Mouse (Mus musculus) right cerebral cortex, postnatal 10 days (tissue): ENCODE measurements around the gene Gab2.

Experiments used
- DNase-seq, 2 experiments: peaks; one replicate each; pipeline ENCODE4 v3.0.0; 2021; ENCODE audit warnings: low spot score in 2 of 2

Gene Gab2

GRCm38 (mm10) chr7:97081242-97081958, at the start of gene Gab2:
Gab2 (plus strand) TSS chr7:97081586.
- DNase-seq: peak; percentile 73 to 75

DNA sequence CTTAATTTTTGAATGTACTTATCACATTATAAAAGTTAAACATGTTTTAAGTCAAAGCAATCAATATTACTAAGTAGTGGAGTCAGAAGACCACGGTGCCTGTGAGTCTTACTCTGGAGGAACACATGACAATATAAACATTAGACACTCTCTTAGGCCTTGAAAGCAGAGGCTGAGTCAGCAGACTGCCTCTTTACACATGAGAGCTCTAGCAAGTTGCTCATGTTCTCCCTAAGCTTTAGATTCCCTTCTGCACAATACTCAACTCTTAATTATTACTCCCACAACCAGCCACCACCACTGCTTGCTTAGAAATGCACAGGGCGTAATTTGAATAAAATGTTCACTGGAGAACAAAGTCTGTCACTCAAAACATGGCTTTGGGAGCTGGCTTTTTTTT, 49.0 kb upstream of the Gab2 start:
- DNase-seq: no peak

GRCm38 (mm10) chr7:97039641-97040040, 41.7 kb upstream of the Gab2 start:
- DNase-seq: no peak

- DNase-seq: no peak
Measured at GRCm38 (mm10) chr7:97041868-97042449, 39.4 kb upstream of the Gab2 start.

DNA sequence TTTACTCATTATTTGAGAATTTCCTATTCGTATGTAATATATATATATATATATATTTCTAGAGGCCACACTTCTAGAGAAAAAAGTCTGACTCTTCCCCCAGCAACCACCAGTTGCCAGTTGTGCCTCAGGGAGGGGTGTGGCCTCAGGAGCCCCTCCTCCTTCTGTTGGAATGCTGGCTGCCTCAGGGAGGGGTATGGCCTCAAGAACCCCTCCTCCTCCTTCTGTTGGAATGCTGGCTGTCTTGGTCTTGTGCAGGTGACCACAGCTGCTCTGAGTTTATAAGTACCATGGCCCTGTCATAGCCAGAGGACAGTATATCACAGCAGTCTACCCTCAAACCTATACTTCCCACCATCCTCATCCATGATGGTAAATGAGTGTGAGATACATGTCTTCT, 38.4 kb upstream of the Gab2 start:
- no peak for DNase-seq

GRCm38 (mm10) chr7:97060966-97061365, 20.4 kb upstream of the Gab2 start:
- no peak for DNase-seq

DNA sequence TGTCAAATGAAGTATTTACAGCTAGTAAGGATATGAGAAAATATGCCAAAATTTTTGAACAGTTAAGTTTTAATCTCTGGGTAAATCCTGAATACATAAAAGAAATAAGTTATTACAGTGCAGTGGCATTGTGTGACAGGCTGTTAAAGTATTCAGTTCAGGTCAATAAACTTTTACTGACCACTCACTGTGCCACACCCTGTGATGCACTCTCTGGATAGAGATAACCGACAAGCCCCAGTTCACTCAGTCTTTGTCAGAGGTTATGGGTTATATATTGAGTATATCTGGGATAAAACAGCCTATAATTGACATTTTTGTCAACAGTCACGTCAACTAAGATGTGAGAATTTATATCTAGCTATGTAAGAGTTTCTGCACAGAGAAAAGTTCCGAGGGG, 9.9 kb upstream of the Gab2 start:
- DNase-seq: no peak

- no peak for DNase-seq
Measured at GRCm38 (mm10) chr7:97072061-97072460, 9.3 kb upstream of the Gab2 start.

- DNase-seq: no peak
Measured at GRCm38 (mm10) chr7:97074974-97075373, 6.4 kb upstream of the Gab2 start.

GRCm38 (mm10) chr7:97076977-97077376, 4.4 kb upstream of the Gab2 start:
- no peak for DNase-seq

DNA sequence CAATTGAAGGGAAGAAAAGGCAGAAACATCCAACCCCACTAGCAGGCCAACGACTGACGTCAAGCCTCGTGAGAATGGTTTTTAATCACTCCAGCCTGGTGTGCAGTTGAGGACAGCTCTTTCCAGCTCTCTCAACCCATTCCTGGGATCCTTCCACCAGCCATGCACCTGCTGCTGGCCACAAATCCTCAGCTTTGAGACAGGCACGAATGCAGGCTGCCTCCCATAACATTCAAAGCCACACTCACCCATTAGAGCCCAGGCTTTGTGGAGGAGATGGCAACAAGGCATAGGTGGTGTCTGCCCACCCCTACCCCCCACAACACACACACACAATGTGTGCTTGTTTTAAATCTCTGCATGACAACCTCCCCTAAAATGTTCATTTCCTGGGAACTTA, 2.7 kb upstream of the Gab2 start:
- no peak for DNase-seq

- DNase-seq: peak in 1 of 2 experiments; percentile 50
Measured at GRCm38 (mm10) chr7:97079145-97079544, 2.2 kb upstream of the Gab2 start.

DNA sequence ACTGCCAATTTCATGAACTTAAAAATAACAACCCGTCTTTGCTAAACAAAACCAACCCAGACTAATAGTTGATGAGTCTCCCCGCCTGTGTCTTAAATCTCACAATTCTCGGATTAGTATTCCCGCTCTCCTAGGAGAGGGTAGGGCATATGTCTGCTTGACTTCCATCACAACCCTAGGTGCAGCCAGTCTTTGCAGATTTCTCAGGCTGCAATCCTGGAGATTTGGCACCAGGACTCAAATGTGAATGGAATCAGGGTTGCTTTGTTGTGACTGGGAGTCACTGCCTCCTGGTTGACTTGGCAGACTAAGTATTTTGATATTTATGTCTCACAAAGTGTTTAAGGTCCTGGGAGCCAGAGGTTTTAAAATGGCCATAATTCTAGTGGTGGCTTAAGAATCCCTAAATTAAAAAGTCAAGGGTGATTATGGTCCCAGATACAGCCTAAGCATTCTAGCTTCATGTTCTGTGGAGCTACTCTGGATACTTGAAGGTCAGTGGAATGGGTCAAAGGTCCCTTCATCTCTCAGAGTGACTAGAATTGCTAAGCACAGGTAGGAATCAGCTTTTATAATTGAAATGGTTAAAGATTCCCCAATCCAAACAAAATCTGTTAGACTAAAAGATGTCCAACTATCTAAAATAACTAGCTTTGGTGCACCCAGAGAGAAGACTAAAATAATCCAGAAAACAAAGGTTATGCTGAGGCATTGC, 1.6 kb upstream of the Gab2 start:
- no peak for DNase-seq

DNA sequence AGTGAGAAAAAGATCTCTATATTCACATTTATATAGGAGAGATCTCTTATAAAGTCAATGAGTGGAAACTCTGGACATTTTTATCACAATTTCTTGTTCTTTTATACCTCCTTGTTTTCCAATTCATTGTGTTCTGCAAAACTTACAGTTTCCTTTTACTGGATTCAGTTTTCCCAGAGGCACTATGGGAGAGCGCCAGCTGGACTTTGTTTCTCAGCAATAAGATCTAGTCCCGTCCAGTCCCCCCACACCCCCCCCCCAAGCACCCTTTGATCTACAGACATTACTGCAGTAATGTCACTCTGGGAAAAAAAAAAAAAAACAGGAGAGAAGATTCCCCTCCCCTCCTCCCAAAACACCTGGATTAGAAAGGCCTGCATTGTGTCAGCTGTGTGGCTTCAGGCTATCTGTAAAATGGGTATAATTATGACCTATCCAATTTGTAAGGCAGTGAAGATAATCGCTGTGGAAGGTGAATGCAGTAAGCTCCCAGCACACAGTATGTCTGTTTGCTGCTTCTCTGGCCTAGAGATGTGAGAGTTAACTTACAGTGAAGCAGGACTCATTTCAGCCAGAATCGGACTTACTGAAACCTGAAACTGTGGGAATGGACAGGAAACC, 655 bp upstream of the Gab2 start:
- no peak for DNase-seq

- DNase-seq: peak in 1 of 2 experiments; percentile 41
Measured at GRCm38 (mm10) chr7:97081959-97082218, 503 bp downstream of the Gab2 start.

DNA sequence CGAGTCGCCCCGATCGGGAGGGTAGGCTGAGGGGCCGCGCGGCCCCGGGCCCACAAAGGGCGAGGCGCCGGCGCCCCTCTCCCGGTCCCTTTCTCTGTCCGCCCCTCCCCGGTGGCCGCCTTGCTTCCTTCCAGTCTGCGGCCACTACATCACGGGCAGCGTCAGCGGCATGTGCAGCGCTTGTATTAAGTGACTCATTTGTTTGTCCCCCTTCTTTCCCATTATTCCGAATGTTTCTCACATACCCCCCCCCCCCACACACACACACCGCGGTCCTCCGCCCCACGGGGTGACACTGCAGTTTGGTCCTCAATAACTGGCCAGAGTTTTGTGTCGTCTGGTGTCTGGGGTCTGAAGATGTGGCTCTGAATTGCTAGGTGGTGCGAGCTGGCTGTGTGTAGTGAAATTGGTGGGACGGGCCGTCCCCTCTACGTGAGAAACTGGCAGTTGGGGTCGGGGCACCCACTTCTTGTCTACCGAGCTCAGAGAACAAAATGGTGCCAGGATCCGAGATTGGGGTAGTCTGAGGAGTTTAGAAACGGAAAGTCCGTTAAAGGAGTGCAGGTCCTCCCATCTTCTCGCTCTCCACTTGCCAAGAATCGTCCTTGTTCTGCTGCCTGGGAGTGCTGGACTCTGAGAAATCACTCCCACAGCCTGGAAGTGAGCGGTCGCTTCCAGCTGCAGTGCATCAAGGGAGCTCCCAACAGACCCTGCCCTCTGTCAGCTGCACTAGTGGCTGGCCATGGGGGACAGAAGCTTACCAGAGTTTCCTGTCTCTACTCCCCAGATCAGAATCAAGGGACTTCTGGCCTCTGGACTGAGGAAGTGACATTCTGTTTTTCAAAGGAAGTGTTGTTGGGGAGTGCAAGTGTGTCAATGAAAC, 1.1 kb downstream of the Gab2 start:
- DNase-seq: peak; percentile 57 to 65

DNA sequence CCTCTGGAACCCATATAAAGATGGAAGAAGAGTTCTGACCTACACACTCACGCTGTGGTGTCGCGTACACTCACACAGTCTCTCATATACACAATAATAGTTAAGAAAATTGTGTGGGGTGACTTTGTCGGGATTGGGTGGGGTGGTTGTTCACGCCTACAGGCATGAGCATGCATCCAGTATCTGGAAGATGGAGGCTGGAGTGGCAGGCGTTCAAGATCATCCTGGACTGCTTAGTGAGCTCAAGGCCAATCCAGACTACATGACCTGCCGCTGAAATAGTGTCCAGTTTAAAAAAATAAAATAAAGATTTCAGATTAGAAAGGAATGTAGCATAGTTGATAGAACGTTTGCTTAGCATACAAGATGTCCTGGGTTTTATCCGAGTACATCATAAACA, 2.2 kb downstream of the Gab2 start:
- no peak for DNase-seq

DNA sequence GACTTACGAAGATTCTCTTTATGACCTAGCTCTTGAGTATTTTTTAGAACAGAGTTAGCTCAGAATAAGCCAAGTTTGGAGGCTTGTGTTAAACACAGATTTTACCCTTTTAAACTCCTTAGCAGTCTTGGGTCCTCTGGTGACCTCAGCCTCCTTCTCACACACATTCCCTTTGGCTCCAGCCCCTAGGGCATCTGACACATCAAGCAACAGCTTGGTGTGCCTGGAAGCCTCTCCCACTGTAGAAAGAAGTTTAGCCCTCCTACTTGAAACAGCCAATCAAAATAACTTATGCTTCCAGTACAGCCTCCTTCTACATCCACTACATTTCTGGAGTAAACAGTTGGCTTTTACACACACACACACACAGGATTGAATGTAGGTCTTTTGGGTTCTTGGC, 2.8 kb downstream of the Gab2 start:
- no peak for DNase-seq

DNA sequence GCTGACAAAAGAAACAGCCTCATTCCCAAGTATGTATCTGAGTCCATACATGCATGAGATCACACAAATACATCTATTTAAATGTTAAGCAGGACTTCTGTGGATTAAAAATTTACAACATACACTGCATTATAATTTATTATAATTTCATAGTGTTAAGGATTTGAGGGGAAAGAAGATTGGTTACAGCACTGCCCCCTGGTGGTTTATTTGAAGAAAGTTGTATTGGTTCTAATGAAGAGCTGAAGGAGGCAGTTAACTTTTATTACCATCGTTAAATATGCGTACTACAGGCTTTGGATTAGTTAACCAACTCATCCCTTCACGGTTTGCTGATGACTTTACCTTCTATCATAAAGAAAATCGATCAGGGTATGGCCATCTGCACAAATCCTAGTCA, 3.9 kb downstream of the Gab2 start:
- DNase-seq: no peak

- no peak for DNase-seq
Measured at GRCm38 (mm10) chr7:97094241-97094640, 12.9 kb downstream of the Gab2 start.

DNA sequence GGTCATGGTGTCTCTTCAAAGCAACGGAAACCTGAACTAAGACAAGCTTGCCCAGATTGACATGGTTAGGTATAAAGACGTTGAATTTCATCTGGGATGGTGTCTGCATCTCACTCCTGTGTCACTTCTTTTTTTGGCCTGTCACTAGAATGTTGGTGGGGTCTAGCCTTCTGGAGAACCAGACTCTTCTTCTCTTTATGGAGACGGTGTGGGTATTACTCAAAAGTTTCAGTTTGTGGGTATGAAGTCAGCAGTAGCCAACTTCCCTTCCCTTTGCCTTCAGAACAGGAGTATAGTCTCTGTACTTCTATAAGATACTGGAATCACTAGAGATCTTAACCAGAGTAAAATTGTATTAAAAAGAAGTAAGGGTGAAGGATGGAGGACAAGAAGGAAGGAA, 26.7 kb downstream of the Gab2 start:
- DNase-seq: no peak

- DNase-seq: no peak
Measured at GRCm38 (mm10) chr7:97128949-97129348, 47.6 kb downstream of the Gab2 start.
